Mouse (Mus musculus): Measurements from ENCODE around the gene Cyp2a12.
"Not testable (repeated sequence)": the region's sequence is repeated elsewhere in the genome, so short reads cannot be mapped to it uniquely, and the experiment has no call there.

Gene Cyp2a12

GRCm38 (mm10) chr7:27028789-27029188 lies at the start of gene Cyp2a12:
Gene Cyp2a12 (plus strand): TSS chr7:27029081.
- in situ Hi-C loops (cut with MboI; ENCODE audit: low pct_unique_long_range_greater_than_20kb in 1 of 2, low sequenced_read_pairs in 2 of 2, unreplicated experiment in 1 of 2): no loop called here

- in situ Hi-C loops (cut with MboI; ENCODE audit: low pct_unique_long_range_greater_than_20kb in 1 of 2, low sequenced_read_pairs in 2 of 2, unreplicated experiment in 1 of 2): not testable (repeated sequence)
These were observed 47.4 kb upstream of the Cyp2a12 start for GRCm38 (mm10) chr7:26981464-26981863.

GRCm38 (mm10) chr7:26981937-26982336 lies 46.9 kb upstream of the Cyp2a12 start:
- in situ Hi-C loops (cut with MboI; ENCODE audit: low pct_unique_long_range_greater_than_20kb in 1 of 2, low sequenced_read_pairs in 2 of 2, unreplicated experiment in 1 of 2): not testable (repeated sequence)

- in situ Hi-C loops (cut with MboI; ENCODE audit: low pct_unique_long_range_greater_than_20kb in 1 of 2, low sequenced_read_pairs in 2 of 2, unreplicated experiment in 1 of 2): no loop called here
These were observed 46.3 kb upstream of the Cyp2a12 start for GRCm38 (mm10) chr7:26982551-26982950.

DNA sequence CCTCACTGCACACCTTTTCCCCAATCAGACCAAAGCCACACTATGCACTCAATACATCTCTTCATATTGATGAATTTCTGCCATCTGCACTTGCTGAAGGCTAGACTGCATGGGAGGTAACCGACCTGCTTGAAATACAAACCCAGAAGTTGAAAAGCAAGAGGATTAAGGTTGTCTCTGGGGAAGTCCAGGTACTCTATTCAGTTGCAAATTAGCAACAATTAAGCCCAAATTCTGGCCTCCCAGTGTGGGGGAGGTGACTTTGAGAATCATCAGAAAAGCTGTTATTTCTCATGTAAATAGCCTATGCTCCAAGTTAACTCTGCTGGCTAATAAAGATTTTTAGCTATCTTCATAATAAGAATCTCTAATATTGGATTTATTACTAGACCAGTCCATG lies 45.7 kb upstream of the Cyp2a12 start:
- in situ Hi-C loops (cut with MboI; ENCODE audit: low pct_unique_long_range_greater_than_20kb in 1 of 2, low sequenced_read_pairs in 2 of 2, unreplicated experiment in 1 of 2): not testable (repeated sequence)

DNA sequence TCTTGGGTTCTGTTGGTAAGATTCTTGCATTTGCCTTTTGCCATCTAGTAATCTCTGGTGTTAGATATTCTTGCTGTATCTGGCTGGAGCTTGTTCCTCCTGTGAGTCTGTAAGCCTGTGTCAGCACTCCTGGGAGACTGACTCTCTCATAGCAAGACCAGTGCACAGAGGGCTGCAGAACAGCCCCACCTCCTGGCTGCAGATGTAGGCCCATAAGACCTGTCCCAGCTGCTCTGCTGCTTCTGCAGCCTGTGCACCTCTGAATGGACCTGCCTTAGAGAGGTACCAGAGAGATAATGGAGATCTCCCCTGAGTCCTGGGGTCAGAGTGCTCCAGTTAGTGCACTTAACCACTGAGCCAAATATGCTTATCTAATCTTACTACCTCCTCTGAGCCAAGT lies 2.3 kb upstream of the Cyp2a12 start:
- in situ Hi-C loops (cut with MboI; ENCODE audit: low pct_unique_long_range_greater_than_20kb in 1 of 2, low sequenced_read_pairs in 2 of 2, unreplicated experiment in 1 of 2): not testable (repeated sequence)

GRCm38 (mm10) chr7:27048886-27049285 lies 20.0 kb downstream of the Cyp2a12 start:
- in situ Hi-C loops (cut with MboI; ENCODE audit: low pct_unique_long_range_greater_than_20kb in 1 of 2, low sequenced_read_pairs in 2 of 2, unreplicated experiment in 1 of 2): not testable (repeated sequence)

DNA sequence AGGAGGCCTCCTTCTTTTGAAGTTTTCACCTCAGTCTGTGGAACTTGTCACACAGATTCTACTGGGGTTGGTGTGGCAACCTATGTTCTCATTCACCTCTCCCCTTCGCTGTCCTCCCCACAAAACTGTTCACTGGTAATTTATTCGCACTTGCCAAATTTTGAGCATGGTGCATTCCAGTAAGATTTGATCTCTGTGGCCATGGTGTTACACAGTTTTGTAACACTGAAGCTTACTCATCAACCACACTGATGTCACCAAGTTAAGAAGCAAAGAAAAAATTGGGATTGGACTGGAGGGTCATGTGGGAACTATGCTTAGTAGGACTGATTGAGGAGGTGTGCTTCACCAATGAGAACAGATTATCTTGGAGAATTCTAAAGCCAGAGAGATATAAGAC lies 30.5 kb downstream of the Cyp2a12 start:
- in situ Hi-C loops (cut with MboI; ENCODE audit: low pct_unique_long_range_greater_than_20kb in 1 of 2, low sequenced_read_pairs in 2 of 2, unreplicated experiment in 1 of 2): not testable (repeated sequence)

- in situ Hi-C loops (cut with MboI; ENCODE audit: low pct_unique_long_range_greater_than_20kb in 1 of 2, low sequenced_read_pairs in 2 of 2, unreplicated experiment in 1 of 2): not testable (repeated sequence)
These were observed 31.0 kb downstream of the Cyp2a12 start for GRCm38 (mm10) chr7:27059896-27060295.

- in situ Hi-C loops (cut with MboI; ENCODE audit: low pct_unique_long_range_greater_than_20kb in 1 of 2, low sequenced_read_pairs in 2 of 2, unreplicated experiment in 1 of 2): no loop called here
These were observed 49.8 kb downstream of the Cyp2a12 start for GRCm38 (mm10) chr7:27078641-27079040.

GRCm38 (mm10) chr7:27081625-27082024 lies 52.7 kb downstream of the Cyp2a12 start:
- in situ Hi-C loops (cut with MboI; ENCODE audit: low pct_unique_long_range_greater_than_20kb in 1 of 2, low sequenced_read_pairs in 2 of 2, unreplicated experiment in 1 of 2): no loop called here

All from mouse embryonic stem cell (cell line).